Mouse (Mus musculus) kidney, postnatal 10 days (tissue): Measurements from ENCODE around the gene Acmsd.
A peak's percentile ranks its signal among the peaks of the same experiment; 100 is the strongest.
"Not testable (repeated sequence)": the region's sequence is repeated elsewhere in the genome, so short reads cannot be mapped to it uniquely, and the experiment has no call there.

Experiments used
- DNase-seq: peaks from one replicate; pipeline ENCODE4 v3.0.0; 2021; ENCODE audit warnings: mixed read lengths

Acmsd gene

DNA sequence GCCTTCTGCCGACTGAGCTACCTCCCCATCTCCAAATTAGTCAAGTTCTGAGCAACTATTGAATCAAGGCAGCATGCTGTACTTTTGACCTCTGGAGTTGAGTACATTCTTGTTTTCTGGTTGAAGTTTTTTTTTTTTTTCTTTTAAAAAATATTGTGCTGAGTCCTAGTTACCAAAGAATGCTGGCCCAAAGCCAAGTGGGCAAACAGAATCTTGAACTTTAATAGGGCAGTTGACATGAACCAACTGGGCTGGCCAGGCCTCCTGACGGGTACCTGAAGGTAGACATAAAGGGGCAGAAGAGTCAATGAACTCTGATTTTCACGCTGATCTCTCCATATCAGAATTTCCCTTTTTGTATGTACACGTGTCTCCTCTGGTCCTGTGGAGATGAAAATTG is at the start of gene Acmsd:
TSS of gene Acmsd (plus strand) at position 318 of the 400 bp plus-strand sequence.
- peak; percentile 62 for DNase-seq

DNA sequence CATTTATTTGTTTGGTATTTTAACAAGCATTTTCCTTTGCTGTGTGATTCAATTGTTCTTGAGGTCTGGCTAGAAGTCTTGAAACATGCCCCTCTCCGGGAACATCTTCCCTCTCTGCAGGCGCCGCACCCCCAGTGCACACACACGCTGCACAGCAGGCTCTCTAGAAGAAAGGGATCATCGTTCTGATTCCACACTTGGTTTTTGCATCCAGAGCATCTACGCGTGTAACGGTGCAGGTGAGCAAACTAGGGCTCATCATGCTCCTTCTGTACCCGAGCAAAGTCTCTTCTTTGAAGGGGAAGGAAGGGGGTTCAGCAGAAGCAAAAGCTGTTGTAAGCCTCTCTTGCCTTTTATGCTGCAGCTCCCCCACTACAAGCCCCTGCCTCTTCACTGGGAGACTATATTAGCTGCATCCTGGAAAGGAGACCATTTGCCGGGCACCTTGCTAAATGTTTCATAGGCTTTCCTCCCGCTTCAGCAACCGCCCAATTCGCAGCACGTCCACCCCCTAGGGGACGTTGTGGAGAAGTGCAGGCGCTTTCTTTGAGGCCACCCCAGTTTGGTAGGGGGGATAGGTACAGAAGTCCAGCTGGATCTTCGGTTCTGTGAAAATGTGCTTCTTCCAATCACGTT is 49.6 kb upstream of the Acmsd start, which contains the start of gene Tmem163:
TSS of gene Tmem163 (minus strand) at position 51 of the 636 bp plus-strand sequence.
- DNase-seq, result peak; percentile 50

DNA sequence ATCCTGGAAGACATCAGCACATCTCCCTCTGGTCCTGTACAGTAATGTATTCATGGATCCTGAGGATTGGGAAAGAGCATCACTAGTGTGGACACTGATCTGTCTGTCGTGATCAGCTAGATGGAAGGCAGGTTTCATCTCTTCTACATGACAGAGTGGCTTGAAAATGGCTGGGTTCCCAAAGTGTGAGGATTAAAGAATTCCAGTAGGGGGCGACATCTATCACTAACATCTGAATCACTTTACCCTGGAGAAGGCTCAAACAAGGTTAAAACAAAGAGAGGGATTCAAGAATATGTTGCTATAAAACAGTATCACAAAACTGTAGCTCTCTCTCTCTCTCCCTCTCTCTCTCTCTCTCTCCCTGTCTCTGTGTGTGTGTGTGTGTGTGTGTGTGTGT is 32.7 kb upstream of the Acmsd start:
- no peak for DNase-seq

DNA sequence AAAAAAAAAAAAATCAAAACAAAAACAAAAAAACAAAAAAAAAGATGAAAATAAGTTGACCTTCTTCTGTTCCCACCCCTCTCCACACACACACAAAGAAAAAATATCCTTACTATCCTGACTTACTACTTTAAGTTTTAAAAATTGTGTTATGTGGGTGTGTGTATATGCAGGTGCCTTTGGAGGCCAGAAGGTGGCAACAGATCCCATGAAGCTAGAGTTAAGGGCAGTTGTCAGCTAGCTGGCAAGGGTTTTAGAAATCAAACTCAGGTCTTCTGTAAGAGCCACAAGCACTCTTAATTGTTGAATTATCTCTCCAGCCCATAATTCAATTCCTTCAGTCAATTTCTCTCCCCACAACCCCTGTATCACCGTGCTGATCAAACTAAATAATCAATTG is 27.0 kb upstream of the Acmsd start:
- DNase-seq, result no peak

DNA sequence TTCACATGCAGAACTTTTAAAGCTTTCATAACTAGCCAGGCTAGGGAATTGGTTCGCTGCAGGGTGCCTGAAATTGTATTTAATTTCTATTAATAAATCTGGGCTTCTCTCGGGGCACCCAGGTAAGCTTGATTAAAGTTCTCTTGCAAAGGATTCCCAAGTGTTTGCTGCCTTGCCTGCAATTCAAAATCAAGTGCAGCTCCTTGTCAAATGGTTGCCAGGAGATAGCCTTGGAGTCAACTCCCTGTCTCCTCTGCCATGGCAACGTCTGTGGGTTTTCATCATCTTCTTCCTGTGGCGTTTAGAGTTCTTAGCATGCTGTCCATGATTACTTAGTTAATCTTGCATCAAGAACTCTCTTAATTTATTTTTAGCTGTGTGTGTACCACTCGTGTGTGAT is 22.9 kb upstream of the Acmsd start:
- DNase-seq, result no peak

DNA sequence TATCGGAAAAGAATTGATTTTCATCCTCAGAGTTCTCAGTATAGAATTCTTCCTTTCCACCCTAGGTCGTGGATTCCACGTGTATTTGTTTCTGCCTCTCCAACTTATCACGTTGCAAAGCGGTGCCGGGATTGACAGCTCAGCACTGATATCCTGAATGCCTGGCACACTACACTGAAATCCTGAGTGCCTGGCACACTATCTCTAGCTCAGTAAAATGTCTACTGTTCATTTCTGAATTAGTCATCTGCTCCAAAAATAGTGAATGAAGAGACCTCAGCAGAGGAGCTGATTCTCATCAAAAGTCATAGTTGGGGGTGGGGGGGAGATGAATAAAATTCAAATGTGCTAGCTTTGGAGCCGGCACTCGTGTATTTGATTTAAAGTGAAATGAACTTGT is 12.8 kb upstream of the Acmsd start:
- DNase-seq, result no peak

DNA sequence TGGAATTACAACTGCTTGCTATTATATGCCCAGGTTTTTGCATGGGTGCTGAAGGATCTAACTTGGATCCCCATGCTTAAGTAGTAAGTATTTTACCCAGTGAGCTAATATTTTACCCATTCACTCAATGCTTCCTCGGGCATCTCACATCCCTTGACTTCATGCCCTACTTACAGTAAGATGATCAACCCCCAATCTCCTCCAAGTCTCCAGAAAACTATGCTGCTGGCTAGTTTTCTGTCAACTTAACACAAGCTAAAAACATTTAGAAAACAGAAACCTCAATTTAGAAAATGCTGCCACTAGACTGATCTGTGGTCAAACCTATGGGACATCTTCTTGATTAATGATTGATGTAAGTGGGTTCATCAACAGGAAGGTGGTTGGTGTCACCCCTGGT is 10.9 kb upstream of the Acmsd start:
- DNase-seq, result no peak

DNA sequence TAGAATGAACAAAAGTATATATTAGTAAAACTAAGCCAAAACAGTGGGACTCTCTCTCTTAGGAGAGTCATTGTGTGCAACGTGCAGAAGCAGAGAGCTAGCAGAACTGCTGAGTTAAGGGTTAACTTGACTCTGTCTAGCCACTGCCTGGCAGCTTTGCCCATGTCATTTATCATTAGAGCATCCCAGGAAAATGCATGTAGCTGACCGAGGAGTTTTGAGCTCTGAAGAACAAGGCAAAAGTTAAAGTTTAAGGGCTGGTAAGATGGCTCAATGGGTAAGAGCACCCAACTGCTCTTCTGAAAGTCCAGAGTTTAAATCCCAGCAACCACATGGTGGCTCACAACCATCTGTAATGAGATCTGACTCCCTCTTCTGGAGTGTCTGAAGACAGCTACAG is 5.6 kb upstream of the Acmsd start:
- peak; percentile 15 for DNase-seq

DNA sequence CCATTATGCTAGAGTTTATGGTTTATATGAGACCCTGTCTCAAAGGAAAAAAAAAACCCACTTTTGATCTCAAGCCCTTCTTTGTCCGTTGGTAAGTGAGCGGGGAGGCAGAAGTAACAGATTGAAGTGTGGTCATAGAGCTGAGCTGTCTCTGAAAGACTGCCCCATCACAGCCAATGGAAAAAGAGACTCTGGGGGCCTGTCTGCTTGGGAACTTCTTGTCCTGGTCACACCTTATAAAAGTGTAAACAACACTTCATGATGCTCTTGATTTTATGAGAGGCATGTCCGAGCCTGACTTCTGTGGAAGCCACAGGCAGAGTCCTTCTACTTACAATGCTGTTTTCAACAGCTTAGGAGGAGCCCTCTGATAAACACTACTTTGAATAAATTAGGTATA is 1.9 kb downstream of the Acmsd start:
- no peak for DNase-seq

DNA sequence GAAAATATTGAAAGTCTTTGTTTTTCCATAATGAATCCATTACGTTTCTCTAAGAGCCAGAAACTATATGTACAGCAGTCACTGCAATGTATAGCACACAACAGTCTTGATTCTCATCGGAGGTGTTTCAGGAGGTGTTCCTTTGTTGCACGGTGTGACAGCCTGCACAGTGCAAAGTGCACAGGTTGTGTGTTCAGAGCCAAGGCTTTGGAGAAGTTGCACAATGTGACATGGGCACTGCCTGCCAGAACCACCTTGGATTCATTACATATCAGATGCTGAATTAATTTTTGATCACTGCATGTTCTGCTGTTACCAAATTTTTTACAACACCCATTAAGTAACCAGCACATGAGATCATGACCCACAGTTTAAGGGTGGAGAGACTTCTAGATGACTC is 3.2 kb downstream of the Acmsd start:
- DNase-seq, result no peak

DNA sequence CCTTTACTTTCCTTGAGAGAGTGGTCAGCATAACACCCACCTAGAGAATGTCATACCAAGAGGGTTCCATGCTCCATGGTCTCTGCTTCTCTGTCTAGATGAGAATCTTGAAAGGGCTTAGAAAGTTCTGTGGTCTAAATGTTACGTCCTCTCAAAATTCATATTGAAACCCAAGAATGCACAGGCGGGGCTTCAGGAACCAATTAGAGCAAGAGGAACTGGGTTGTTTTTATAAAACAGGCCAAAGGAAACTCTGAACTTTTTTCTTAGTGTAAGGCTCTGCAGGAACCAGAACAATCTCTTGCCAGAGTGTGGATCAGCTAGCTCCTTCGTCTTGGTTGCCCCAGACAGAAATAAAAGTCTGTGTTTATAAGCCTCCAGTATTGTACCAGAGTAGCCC is 3.6 kb downstream of the Acmsd start:
- DNase-seq, result no peak

DNA sequence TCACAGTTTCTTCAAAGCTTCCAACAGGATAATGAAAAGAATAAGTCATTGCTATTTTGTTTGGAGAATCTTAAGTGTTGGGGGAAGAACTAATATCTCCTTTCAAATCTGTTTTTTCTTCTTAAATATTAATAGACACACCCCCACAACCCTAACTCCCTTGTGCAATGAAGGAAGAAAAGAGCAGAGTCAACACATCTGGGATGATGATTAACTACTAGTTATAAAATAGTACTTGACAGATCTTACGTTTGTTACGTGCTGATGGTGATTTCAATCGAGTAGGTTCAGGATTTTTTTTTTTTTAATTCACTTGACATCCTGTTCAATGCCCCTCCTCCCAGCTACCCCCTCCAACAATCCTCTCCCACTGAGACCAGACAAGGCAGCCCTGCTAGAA is 6.1 kb downstream of the Acmsd start:
- no peak for DNase-seq

DNA sequence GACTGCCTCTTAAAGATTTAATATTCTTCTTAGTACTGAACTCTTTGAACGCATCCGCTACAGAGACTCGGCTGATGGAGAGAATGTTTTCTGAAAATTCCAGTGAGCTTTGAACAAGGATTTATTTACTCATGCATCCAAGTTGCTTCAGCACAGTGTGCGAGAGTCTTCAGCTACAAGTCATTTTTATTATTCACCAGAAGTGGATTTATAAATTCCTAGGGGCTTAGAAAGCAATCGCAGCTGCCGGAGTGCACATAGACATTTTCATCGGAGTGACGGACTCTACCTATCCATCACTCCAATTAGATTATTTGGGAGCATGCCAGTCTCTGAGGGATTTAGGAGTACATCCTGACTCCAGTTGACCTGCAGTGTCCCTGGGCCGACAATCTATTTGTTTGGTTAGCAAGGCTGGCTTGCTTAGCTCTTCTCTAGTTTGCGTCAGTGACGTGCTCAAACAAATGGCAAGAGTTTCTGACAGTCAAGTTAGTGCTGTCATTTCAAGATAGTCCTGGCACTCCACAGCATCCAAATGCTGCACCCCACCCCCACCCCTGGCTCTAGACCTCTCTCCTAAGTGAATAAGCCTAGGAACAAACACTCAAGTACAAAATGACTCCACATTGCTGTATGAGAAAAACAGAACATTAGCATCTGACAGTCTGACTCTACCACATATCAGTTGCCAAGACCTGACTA is 21.3 kb downstream of the Acmsd start:
- no peak for DNase-seq

DNA sequence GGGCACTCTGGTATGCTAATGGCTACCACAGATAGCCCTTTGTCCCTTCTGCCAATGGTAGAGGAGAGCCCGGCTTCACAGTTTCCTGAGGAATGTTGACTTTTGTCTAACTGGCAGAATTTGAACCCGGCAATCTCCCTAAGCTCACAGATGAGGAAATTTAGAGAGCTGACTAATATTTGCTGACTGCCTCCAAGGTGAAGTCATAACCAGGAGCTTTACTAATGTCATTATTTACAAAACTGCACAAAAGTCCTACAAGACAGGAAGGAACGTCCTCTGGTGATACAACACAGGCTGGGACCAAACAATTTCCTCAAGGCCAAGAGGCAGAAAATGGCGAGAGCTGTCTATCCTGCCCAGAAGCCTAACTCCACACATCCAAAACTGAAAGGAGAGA is 26.6 kb downstream of the Acmsd start:
- no peak for DNase-seq

DNA sequence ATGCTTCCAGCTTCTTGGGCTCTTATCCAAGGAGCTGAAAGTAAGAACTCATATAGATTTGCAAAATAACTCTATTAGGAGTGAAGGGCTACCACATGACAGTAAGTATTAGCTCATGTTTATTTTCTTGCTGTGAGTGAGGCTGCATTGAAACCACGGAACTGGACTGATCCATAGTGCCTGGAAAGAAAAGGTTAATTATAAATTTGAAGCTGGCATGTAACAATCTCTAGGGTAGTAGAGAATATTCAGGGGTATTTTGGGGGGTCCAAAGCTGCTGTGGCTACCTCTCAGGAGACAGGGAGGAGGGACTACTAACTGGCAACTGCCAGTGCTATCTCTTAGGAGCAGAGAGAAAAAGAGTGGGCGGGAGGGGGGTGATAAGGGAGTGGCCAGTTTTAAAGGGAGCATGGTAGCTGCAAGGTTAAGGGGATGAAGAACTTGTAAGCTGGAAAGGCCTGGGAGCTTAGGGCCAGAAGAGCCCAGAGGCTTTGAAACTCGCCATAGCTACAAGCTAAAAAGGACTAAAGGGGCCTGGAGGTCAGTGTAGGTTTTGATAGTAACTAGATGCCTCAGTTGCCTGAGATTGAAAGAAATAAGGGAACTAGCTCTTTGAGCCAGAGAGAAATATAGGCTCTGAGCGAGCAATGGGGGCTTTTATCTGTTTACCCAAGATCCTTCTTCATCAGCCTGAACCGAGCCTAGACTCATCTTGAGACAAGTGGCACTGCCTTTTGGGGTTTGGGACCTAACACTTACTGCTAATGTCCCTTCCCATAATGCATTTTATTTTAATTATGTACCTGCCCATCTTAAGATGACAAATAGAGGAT is 27.3 kb downstream of the Acmsd start:
- no peak for DNase-seq

DNA sequence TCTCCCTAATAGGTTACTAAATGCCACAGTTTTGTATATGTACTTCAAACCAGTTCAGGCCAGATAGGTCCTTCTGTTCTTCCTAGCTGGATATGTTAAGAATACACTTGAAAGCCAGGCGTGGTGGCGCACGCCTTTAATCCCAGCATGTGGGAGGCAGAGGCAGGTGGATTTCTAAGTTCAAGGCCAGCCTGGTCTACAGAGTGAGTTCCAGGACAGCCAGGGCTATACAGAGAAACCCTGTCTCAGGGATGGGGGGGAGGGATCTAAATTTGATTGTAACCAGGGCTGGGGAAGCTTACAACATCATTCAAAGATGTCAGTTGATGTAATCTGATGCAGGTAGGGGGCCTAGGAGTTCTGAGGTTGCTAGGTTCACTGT is 27.9 kb downstream of the Acmsd start:
- not testable (repeated sequence) for DNase-seq

DNA sequence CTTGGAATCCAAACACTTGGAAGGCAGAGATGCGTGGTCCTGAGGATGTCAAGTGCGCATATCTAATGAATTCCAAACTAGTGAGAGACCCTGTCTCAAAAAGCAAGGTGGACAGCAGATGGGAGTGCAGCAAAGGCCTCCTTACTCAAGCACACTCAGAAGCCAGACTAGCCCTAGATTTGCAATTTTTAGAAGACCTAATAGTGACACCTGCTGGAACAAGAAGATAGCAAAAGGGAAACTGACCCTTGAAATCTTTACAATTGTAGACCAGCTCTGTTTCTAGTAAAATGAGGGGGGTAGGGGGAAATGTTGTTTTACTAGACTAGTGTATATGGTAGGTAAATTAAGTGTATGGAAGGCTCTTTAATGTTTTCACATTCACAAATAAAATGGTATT is 36.3 kb downstream of the Acmsd start:
- no peak for DNase-seq

DNA sequence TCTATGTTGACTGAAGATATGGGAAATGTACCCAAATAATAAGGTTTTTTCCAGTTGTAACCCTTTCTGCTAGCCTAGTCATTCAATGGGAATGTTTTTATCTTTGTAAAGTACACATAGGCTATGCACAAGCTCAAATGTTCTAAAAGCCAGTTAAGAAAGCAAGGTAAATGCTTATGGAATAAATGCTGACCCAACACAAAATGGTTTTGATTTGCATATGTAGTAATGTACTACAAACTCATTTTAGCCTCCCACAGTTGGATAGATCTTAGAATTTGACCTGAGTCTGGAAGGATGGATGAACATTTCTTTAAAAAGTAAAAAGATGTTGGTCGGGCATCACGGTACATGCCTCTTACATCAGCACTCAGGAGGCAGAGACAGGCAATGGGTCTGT is 37.5 kb downstream of the Acmsd start:
- DNase-seq, result no peak

DNA sequence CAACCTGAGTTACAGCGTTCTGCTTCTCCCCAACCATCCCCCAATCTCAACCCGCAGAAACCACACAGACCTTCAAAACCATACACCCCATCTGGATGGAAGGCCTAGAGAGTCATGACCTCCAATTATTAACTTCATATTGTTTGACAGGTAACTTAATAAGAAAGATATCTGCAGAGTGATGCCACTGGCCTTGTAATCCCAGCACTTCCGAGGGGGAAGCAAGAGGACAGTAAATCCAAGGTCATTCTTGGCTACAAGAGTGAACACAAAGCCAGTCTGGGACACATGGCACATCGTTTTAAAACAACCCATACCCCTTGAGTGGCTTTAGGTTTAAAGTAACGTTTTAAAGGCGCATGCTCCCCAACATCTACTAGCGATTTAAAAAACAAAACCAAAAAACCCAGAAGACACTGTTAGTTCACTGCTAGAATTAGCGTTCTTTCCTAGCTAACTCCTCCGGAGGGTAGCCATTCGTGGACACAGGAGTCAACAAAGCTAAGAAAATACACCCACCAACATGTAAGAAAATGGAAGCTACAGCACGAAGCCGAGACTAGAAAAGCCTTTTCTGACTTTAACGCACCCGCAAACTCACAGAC is 44.1 kb downstream of the Acmsd start:
- no peak for DNase-seq

DNA sequence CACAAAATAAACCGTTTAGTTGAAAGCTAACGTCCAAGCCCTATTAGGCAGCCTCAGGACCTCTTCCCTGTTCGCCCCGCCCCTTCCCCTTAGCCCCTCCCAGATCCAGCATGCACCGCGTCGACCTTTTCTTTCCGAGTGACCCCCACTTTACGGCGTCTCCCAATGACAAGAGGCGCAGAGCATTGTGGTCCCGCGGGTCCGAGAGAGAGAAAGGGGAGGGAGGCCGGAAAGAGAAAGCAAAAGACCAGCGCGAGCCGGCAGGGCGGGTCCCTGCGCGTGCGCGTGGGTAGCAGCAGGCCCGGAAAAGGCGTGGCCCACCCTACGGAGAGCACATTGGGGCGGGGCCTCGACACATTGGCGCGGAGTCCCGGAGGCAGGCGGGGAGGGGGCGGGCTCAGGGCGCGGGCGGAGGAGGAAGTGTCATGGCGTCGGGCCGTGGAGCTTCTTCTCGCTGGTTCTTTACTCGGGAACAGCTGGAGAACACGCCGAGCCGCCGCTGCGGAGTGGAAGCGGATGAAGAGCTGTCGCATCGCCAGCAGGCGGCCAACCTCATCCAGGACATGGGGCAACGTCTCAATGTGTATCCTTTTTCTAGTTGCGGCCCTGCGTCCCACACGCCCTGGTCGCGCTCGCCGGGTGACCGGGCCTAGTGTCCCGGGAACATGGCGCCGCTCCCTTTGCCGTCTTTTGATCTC is 44.7 kb downstream of the Acmsd start, which contains the start of gene Ccnt2:
TSS of gene Ccnt2 (plus strand) at position 362 of the 698 bp plus-strand sequence.
- DNase-seq, result peak; percentile 100

DNA sequence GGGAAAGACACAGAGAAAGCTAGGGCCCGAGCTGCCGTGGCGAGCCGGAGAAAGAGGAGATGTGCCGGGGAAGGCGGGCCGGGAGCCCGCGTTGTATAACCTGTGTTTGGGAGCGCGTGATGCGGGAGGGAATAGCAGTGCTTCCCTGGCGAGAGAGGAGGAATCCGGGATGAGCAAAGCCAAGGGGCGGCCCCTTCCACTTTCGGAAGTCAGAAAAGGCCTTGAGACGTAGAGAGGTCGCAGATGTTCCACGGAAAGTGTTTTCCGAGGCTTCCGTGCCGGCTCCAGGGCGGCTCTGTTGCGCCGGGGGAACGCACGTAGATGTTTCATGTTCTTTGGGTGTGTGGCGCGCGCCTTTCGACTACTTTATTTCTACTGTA is 45.3 kb downstream of the Acmsd start:
- DNase-seq, result no peak

DNA sequence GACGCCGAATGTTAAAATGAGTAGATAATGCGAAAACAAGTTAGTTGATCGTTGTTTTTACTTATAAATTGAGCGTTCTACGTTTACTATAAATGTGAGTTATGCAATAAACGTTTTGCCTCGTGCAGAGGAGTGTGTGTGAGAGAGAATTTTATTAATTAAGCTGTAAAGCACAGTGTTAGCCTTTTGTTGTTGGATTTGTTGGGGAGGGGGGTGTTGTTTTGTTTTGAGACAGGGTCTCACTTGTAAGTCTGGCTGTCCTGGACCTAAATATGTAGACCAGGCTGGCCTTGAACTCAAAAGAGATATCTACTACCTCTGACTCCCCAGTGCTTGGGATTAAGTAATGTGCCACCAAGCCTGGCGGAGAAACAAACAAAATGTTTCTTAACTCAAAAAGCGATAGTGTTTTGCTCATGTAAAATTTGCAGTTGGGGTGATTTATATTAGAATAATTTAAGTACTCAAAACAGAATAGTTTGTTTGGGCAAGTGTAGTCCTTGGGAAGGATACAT is 46.0 kb downstream of the Acmsd start:
- DNase-seq, result no peak

DNA sequence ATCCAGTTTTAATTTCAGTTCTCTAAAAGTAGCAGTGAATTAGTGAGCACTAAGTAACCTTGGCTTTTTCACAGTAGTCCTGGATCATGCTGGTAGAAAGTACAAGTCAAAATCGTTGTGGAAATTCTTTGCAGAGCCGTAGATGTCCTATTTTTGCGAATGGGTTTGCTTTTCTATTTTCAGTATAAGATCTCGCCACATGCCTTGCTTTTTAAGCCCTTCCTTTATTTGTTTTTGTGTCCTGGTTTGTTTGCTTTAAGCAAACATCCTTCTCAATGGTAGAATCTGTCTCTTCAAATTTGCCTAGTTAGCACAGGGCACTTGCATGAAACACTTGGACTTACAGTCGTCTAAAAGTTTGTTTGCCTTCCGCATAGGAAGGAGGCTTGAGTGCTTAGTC is 47.0 kb downstream of the Acmsd start:
- no peak for DNase-seq
